Mouse (Mus musculus): ENCODE measurements around the gene Olfr813. TPM values are rescaled to one million over a fixed set of nuclear protein-coding genes. Genes with fewer than 3 reads are reported as not detected.
"Not testable (repeated sequence)": the region's sequence is repeated elsewhere in the genome, so short reads cannot be mapped to it uniquely, and the experiment has no call there.

Gene Olfr813
- not detected for total RNA-seq (2022)

DNA sequence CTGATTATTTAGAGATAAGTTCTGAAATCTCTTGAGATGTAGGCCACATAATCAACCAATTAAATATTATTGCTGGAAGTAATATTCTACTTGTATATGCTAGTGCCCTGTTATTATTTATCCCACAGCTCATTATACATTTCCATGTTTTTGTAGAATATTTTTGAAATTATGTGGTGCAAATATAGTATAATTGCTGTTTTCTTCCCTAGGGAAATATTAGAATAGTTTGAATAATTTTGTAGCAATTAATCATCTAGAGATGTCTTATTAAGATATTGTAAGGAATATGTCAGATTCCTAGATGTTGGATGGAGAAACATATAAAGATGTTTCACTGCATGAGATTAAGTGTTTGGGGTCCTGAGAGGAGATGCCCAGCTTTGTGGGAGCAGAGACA, at the start of gene Olfr813:
Gene Olfr813 (plus strand): TSS at position 301 of the 400 bp plus-strand sequence.
- DNase-seq, result no peak

GRCm38 (mm10) chr10:129845994-129846393, 9.2 kb upstream of the Olfr813 start, which contains the start of gene Olfr812:
Olfr812 (minus strand) TSS chr10:129846094.
- DNase-seq, result no peak

- DNase-seq, result no peak
These were observed 7.8 kb upstream of the Olfr813 start for GRCm38 (mm10) chr10:129847343-129847742.

- not testable (repeated sequence) for DNase-seq
These were observed 24.6 kb downstream of the Olfr813 start, which contains the start of gene Olfr814 for GRCm38 (mm10) chr10:129879751-129880150. Olfr814 (minus strand) TSS chr10:129879851.

DNA sequence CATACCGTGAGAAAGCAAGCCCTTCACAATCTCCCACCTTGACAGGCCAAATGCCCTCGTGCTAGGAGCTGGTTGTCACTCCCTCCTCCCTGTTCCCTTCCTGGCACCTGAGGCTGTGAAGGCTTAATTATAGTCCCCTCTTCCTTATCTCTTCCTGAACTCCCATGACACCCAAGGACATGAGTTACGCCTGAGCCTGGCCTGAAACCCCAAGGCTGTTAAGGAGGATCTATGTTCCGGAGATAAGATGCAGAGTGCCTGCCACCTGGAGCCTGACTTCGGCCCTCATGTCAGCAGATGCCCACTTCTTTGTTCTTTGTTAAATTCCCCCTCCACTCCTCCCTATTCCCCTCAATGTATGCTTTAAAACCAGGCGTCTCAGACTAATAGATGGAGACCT, 30.3 kb downstream of the Olfr813 start:
- DNase-seq, result not testable (repeated sequence)

GRCm38 (mm10) chr10:129885934-129886333, 30.8 kb downstream of the Olfr813 start:
- no peak for DNase-seq

GRCm38 (mm10) chr10:129905767-129906166, 50.6 kb downstream of the Olfr813 start, which contains the start of gene Olfr815:
Olfr815 (minus strand) TSS chr10:129905867.
- not testable (repeated sequence) for DNase-seq

Other genes starting within 250 kb of the Olfr813 start
- not detected for gene Olfr796, start 242.8 kb upstream of the Olfr813 start, total RNA-seq (2022)
- not detected for gene Olfr798, start 227.4 kb upstream of the Olfr813 start, total RNA-seq (2022)
- not detected for gene Olfr799, start 217.9 kb upstream of the Olfr813 start, total RNA-seq (2022)
- not detected for gene Olfr800, start 197.7 kb upstream of the Olfr813 start, total RNA-seq (2022)
- not detected for gene Olfr801, start 181.5 kb upstream of the Olfr813 start, total RNA-seq (2022)
- gene Olfr802, start 167.2 kb upstream of the Olfr813 start, total RNA-seq (2022), result not detected
- gene Olfr803, start 161.1 kb upstream of the Olfr813 start, total RNA-seq (2022), result not detected
- not detected for gene Olfr804, start 152.2 kb upstream of the Olfr813 start, total RNA-seq (2022)
- gene Olfr805, start 126.0 kb upstream of the Olfr813 start, total RNA-seq (2022), result not detected
- not detected for gene Olfr806, start 113.4 kb upstream of the Olfr813 start, total RNA-seq (2022)
- gene Olfr807, start 97.6 kb upstream of the Olfr813 start, total RNA-seq (2022), result not detected
- gene Olfr808, start 89.9 kb upstream of the Olfr813 start, total RNA-seq (2022), result not detected
- not detected for gene Olfr809, start 80.7 kb upstream of the Olfr813 start, total RNA-seq (2022)
- not detected for gene Olfr810, start 60.5 kb upstream of the Olfr813 start, total RNA-seq (2022)
- gene Olfr811, start 51.0 kb upstream of the Olfr813 start, total RNA-seq (2022), result not detected
- not detected for gene Olfr812, start 9.3 kb upstream of the Olfr813 start, total RNA-seq (2022)
- not detected for gene Olfr814, start 24.5 kb downstream of the Olfr813 start, total RNA-seq (2022)
- gene Olfr815, start 50.5 kb downstream of the Olfr813 start, total RNA-seq (2022), result under 1 TPM in 1 of 4 experiments, not detected in 3; 0.32 TPM
- gene Olfr816, start 60.2 kb downstream of the Olfr813 start, total RNA-seq (2022), result not detected
- gene Olfr818, start 93.7 kb downstream of the Olfr813 start, total RNA-seq (2022), result not detected
- not detected for gene Olfr819, start 111.9 kb downstream of the Olfr813 start, total RNA-seq (2022)
- gene Olfr247, start 120.8 kb downstream of the Olfr813 start, total RNA-seq (2022), result not detected
- gene Gm10310, start 129.7 kb downstream of the Olfr813 start, total RNA-seq (2022), result not detected
- not detected for gene Olfr820, start 157.3 kb downstream of the Olfr813 start, total RNA-seq (2022)
- gene Olfr821, start 175.0 kb downstream of the Olfr813 start, total RNA-seq (2022), result not detected
- gene Olfr822, start 215.8 kb downstream of the Olfr813 start, total RNA-seq (2022), result not detected